Mouse (Mus musculus) stomach, embryonic 14.5 days (tissue): Measurements from ENCODE around the gene Gm20481. TPM values are rescaled to one million over a fixed set of nuclear protein-coding genes. Genes with fewer than 3 reads are reported as not detected.
"Not testable (repeated sequence)": the region's sequence is repeated elsewhere in the genome, so short reads cannot be mapped to it uniquely, and the experiment has no call there.

Experiments used
- ATAC-seq: fragments of 200-750 bp; cut with Nextera tagmentation; 2 replicates; pipeline ENCODE4 v1.8.0; 2017; ENCODE audit warnings: low read depth, moderate TSS enrichment; ENCODE audit not compliant: insufficient number of reproducible peaks, insufficient read depth, low FRiP score
- H3K27ac ChIP-seq: fragments of 300-500 bp; sonication (generic); 2 replicates; pipeline ENCODE4 v1.5.1; 2014; ENCODE audit warnings: mild to moderate bottlenecking, low read length, moderate library complexity, mixed read lengths
- H3K27me3 ChIP-seq: fragments of 300-500 bp; sonication (generic); 2 replicates; pipeline ENCODE4 v1.6.1; 2014; ENCODE audit warnings: low read length, control low read depth, mixed read lengths; ENCODE audit not compliant: control insufficient read depth, insufficient read depth
- H3K36me3 ChIP-seq: fragments of 300-500 bp; sonication (generic); 2 replicates; pipeline ENCODE4 v1.6.1; 2014; ENCODE audit warnings: mild to moderate bottlenecking, control low read depth, low read length, moderate library complexity, mixed read lengths; ENCODE audit not compliant: control insufficient read depth, insufficient read depth
- H3K4me1 ChIP-seq: fragments of 300-500 bp; sonication (generic); 2 replicates; pipeline ENCODE4 v1.6.1; 2014; ENCODE audit warnings: low read length, control low read depth, mixed read lengths; ENCODE audit not compliant: control insufficient read depth, insufficient read depth
- H3K4me2 ChIP-seq: fragments of 300-500 bp; sonication (generic); replicated peaks from 2 replicates; pipeline ENCODE4 v1.6.1; 2014; ENCODE audit warnings: low read depth, low read length, control low read depth
- H3K4me3 ChIP-seq: fragments of 300-500 bp; sonication (generic); 2 replicates; pipeline ENCODE4 v1.5.1; 2014; ENCODE audit warnings: low read depth, low read length, control low read depth
- H3K9ac ChIP-seq: fragments of 300-500 bp; sonication (generic); replicated peaks from 2 replicates; pipeline ENCODE4 v1.6.1; 2014; ENCODE audit warnings: low read depth, mild to moderate bottlenecking, control low read depth, low read length, moderate library complexity, mixed read lengths
- H3K9me3 ChIP-seq: fragments of 300-500 bp; sonication (generic); 2 replicates; pipeline ENCODE4 v1.6.1; 2016; ENCODE audit warnings: low read depth, low read length, control low read depth; ENCODE audit not compliant: control insufficient read depth
- WGBS: fragments of 180-500 bp; shearing (Covaris S2); extraction: QIAGEN DNeasy Blood & Tissue Kit; methylation state at CpG from one replicate; pipeline ENCODE4 v1.1.7; 2014; 5-methylcytosine and 5-hydroxymethylcytosine counted together
- polyA plus RNA-seq: library from polyadenylated mRNA; unstranded; fragments of >200 nt; fragmentation: Nextera tagmentation; extraction: Ambion mirVana; gene quantifications from 2 replicates; pipeline ENCODE4 v1.2.1, GENCODE M21; 2014

Gm20481 gene
- 0.66 TPM in 1 of 2 replicates, not detected in the other for polyA plus RNA-seq

- not testable (repeated sequence) for H3K36me3 ChIP-seq, H3K9ac ChIP-seq, ATAC-seq, H3K4me2 ChIP-seq, H3K27ac ChIP-seq, H3K4me1 ChIP-seq, H3K4me3 ChIP-seq, H3K9me3 ChIP-seq
- WGBS = 66% methylated on average over 5 of the region's 11 CpGs
- H3K27me3 ChIP-seq = peaks cover 11% of the 10 kb centered on the region
Observed at GRCm38 (mm10) chr17:34969822-34970221, at the start of gene Gm20481. TSS of gene Gm20481 (plus strand) at chr17:34969912.

GRCm38 (mm10) chr17:34922939-34923338 is 46.8 kb upstream of the Gm20481 start:
- no peak overlapping the region for H3K9ac ChIP-seq
- no peaks in the 10 kb centered on the region for H3K9me3 ChIP-seq
- 0 out of 2 replicates have a peak, but pooled peaks have one; percentile 33 for ATAC-seq
- H3K4me2 ChIP-seq = no peak overlapping the region
- H3K27me3 ChIP-seq = no peaks in the 10 kb centered on the region
- 50% methylated on average over 6 of the region's 6 CpGs for WGBS
- no peaks in the 10 kb centered on the region for H3K4me1 ChIP-seq
- no peak overlapping the region for H3K27ac ChIP-seq
- H3K36me3 ChIP-seq = no peaks in the 10 kb centered on the region
- no peak overlapping the region for H3K4me3 ChIP-seq

- Histone ChIP-seq H3K27ac (no peak overlapping the region), H3K4me2 (no peak overlapping the region), H3K4me3 (no peak overlapping the region), H3K27me3 (no peaks in the 10 kb centered on the region), H3K36me3 (no peaks in the 10 kb centered on the region), H3K9me3 (no peaks in the 10 kb centered on the region), H3K4me1 (no peaks in the 10 kb centered on the region), H3K9ac (no peak overlapping the region)
- no peak for ATAC-seq
- WGBS = 63% methylated on average over 5 of the region's 5 CpGs
Observed at GRCm38 (mm10) chr17:34924258-34924657, 45.5 kb upstream of the Gm20481 start.

- no peaks in the 10 kb centered on the region for H3K27me3 ChIP-seq
- H3K36me3 ChIP-seq = no peaks in the 10 kb centered on the region
- no peak overlapping the region for H3K4me3 ChIP-seq
- H3K9me3 ChIP-seq = no peaks in the 10 kb centered on the region
- no peak overlapping the region for H3K4me2 ChIP-seq
- no peak overlapping the region for H3K27ac ChIP-seq
- 84% methylated on average over 18 of the region's 18 CpGs for WGBS
- no peaks in the 10 kb centered on the region for H3K4me1 ChIP-seq
- no peak for ATAC-seq
- H3K9ac ChIP-seq = no peak overlapping the region
Observed at GRCm38 (mm10) chr17:34927306-34928019, 42.2 kb upstream of the Gm20481 start.

GRCm38 (mm10) chr17:34928841-34929240 is 40.9 kb upstream of the Gm20481 start:
- Histone ChIP-seq H3K4me2 (no peak overlapping the region), H3K9me3 (no peaks in the 10 kb centered on the region), H3K27me3 (no peaks in the 10 kb centered on the region), H3K4me1 (no peaks in the 10 kb centered on the region), H3K9ac (no peak overlapping the region), H3K36me3 (no peaks in the 10 kb centered on the region), H3K27ac (no peak overlapping the region), H3K4me3 (no peak overlapping the region)
- WGBS = 51% methylated on average over 4 of the region's 4 CpGs
- ATAC-seq = no peak

DNA sequence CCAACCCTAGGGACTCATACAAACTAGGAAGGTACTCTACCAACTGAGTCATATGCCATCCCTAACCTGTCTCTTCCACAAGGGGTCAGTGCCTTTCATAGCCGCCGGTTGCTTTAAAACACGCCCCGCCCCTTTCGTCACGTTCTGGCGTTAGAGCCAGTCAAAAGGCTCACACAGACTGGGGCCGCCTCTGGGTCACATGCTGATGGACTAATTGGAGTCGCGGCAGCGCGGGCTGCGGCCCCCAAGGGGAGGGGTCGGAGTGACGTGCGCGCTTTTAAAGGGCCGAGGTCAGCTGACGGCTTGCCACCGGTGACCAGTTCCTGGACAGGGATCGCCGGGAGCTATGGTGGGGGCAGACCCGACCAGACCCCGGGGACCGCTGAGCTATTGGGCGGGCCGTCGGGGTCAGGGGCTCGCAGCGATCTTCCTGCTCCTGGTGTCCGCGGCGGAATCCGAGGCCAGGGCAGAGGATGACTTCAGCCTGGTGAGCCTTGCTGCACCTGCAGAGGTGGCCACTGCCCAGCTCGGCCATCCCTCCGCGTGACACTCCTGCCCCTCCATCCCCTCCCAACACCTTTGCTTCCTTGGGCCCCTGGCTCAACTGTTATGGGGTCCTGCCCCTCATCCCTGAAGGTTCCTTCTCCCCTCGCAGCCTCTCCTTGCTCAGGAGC is 38.5 kb upstream of the Gm20481 start, which contains the start of gene Neu1:
Gene Neu1, plus strand, starts transcription at position 193 of the 674 bp plus-strand sequence.
- ATAC-seq = peak; percentile 96
- WGBS = under 1% methylated on average over 38 of the region's 38 CpGs

GRCm38 (mm10) chr17:34931735-34932098 is 38.0 kb upstream of the Gm20481 start:
- H3K27me3 ChIP-seq = no peaks in the 10 kb centered on the region
- no peaks in the 10 kb centered on the region for H3K9me3 ChIP-seq
- WGBS = 11% methylated on average over 14 of the region's 14 CpGs
- no peaks in the 10 kb centered on the region for H3K4me1 ChIP-seq
- peak overlapping the region; percentile 98 for H3K4me2 ChIP-seq
- H3K36me3 ChIP-seq = no peaks in the 10 kb centered on the region
- H3K9ac ChIP-seq = peak overlapping the region; percentile 54
- H3K27ac ChIP-seq = no peak overlapping the region
- peak overlapping the region; percentile 71 for H3K4me3 ChIP-seq
- ATAC-seq = 0 out of 2 replicates have a peak, but pooled peaks have one; percentile 2

More for the DNA sequence above, 38.5 kb upstream of the Gm20481 start, which contains the start of gene Neu1:
- Histone ChIP-seq H3K4me3 (peak within 1 kb of the TSS; percentile 71), H3K9me3 (no peaks in the 10 kb centered on the region), H3K4me2 (peak within 1 kb of the TSS; percentile 98), H3K36me3 (no peaks in the 10 kb centered on the region), H3K4me1 (no peaks in the 10 kb centered on the region), H3K27ac (no peak within 1 kb of the TSS), H3K27me3 (no peaks in the 10 kb centered on the region), H3K9ac (peak within 1 kb of the TSS; percentile 54)

DNA sequence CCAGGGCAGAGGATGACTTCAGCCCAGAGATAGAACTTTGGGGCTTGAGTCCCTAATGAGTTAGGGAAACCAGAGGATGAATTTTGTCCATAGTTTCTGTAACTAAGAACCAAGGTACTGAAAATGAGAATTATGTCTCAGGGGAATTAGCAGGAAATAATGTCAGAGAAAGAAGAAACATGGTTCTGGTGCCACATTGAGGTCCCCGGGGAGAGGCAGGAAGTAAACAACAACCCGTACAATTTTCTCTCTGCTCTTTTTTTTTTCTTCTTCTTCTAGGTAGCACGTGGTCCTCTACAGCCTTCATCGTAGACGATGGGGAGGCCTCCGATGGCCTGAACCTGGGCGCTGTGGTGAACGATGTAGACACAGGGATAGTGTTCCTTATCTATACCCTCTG is 37.4 kb upstream of the Gm20481 start:
- Histone ChIP-seq H3K4me3 (peak overlapping the region; percentile 71), H3K9ac (peak overlapping the region; percentile 54; the same call in 1 of the 2 replicates), H3K9me3 (no peaks in the 10 kb centered on the region), H3K27me3 (no peaks in the 10 kb centered on the region), H3K4me2 (peak overlapping the region; percentile 98), H3K27ac (no peak overlapping the region), H3K4me1 (no peaks in the 10 kb centered on the region), H3K36me3 (no peaks in the 10 kb centered on the region)
- 74% methylated on average over 8 of the region's 8 CpGs for WGBS
- no peak for ATAC-seq
